Mouse (Mus musculus): ENCODE results near the gene Cyp20a1. TPM values are rescaled to one million over a fixed set of nuclear protein-coding genes. Genes with fewer than 3 reads are reported as not detected.

Cyp20a1 gene
- polyA plus RNA-seq, 1 experiment from 2014 or later = 18.0 TPM

DNA sequence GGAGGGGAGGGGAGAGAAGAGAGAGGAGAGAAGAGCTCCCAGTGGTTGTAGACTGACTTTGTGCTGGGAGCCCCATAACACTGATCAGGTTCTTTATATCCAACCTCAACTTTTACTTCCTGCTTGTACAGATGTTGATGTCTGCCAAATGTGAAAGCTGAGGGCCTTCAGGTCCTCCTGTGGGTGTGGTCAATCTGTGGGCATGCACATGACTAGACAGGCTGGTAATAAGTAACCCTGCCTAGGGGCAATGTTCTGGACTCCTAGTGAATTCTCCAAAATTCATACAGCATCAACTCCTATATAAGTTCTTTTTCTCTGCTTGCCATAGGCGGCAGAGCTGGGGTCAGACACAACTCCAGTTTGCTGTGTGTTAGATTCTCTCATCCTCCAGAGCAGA is 18.5 kb downstream of the Cyp20a1 start:
- Histone ChIP-seq H3K4me3 (replicated peaks; ENCODE audit: low read depth, low read length) (no peak overlapping the region), H3K9ac (ENCODE audit: low read depth, low read length) (no peak overlapping the region), H3K27ac (no peak overlapping the region), H3K9me3 (replicated peaks; ENCODE audit: low read length) (no peaks in the 10 kb centered on the region), H3K4me1 (replicated peaks; ENCODE audit: insufficient read depth, low read length) (no peaks in the 10 kb centered on the region), H3K4me2 (ENCODE audit: low read length) (no peak overlapping the region), H3K27me3 (ENCODE audit: insufficient read depth, low read length) (no peaks in the 10 kb centered on the region), H3K36me3 (ENCODE audit: insufficient read depth, low read length) (peaks cover 14% of the 10 kb centered on the region; the same call in 1 of the 2 replicates)
- DNase-seq (ENCODE audit: low spot score) (no peak), ATAC-seq (replicated peaks; ENCODE audit: low FRiP score, low read depth) (no peak)
- WGBS = 89% methylated on average over 1 of the region's 1 CpGs
- TF ChIP-seq CTCF (IDR thresholded peaks at IDR 0.05; ENCODE audit: low read depth) = no peak

DNA sequence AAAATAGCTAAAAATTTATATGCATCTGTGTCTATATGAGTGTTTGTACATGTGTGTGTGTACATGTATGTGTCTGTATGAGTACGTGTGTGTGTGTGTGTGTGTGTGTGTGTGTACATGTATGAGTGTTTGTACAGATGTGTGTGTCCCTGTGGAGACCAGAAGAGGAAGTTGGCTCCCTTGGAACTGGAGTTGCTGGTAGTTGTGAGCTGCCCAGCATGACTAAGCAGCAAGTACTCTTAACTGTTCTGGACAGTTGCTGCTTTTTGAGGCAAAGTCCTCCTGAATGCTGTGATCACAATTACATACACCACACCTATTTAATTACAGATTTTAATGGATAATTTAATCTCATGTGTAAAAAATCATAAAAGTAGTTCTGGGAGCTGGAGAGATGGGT is 33.4 kb downstream of the Cyp20a1 start:
- ATAC-seq (replicated peaks; ENCODE audit: low FRiP score, low read depth) (no peak), DNase-seq (ENCODE audit: low spot score) (no peak)
- Histone ChIP-seq H3K4me2 (ENCODE audit: low read length) (no peak overlapping the region), H3K36me3 (ENCODE audit: insufficient read depth, low read length) (peaks cover 18% of the 10 kb centered on the region), H3K27me3 (ENCODE audit: insufficient read depth, low read length) (no peaks in the 10 kb centered on the region), H3K9ac (ENCODE audit: low read depth, low read length) (no peak overlapping the region), H3K4me3 (replicated peaks; ENCODE audit: low read depth, low read length) (no peak overlapping the region), H3K4me1 (replicated peaks; ENCODE audit: insufficient read depth, low read length) (no peaks in the 10 kb centered on the region), H3K27ac (no peak overlapping the region), H3K9me3 (replicated peaks; ENCODE audit: low read length) (no peaks in the 10 kb centered on the region)
- TF ChIP-seq CTCF (IDR thresholded peaks at IDR 0.05; ENCODE audit: low read depth) = no peak
- WGBS = 100% methylated on average over 1 of the region's 1 CpGs

DNA sequence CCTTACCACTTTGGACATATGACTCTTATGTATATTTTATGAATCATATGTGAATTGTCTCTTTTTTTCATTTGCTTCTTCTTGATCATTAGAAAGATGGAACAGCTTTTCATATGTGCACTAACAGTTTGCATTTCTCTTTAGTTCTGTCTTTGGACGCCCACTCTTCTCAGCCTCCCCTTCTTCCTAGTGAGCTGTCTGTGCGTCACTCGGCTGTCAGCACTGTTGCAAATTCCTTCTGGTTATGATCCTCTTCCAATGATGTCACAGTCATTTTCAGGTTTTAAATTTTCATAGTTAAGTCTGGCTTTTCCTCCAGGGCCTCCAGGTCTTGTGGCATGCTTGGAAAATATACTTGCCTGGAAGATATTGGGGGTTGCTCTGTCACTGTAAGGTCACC is 38.8 kb downstream of the Cyp20a1 start:
- 94% methylated on average over 3 of the region's 3 CpGs for WGBS
- Histone ChIP-seq H3K27me3 (ENCODE audit: insufficient read depth, low read length) (no peaks in the 10 kb centered on the region), H3K36me3 (ENCODE audit: insufficient read depth, low read length) (0 out of 2 replicates have a peak, but pooled peaks cover 3% of the 10 kb centered on the region), H3K9ac (ENCODE audit: low read depth, low read length) (no peak overlapping the region), H3K4me2 (ENCODE audit: low read length) (no peak overlapping the region), H3K4me3 (replicated peaks; ENCODE audit: low read depth, low read length) (no peak overlapping the region), H3K9me3 (replicated peaks; ENCODE audit: low read length) (no peaks in the 10 kb centered on the region), H3K4me1 (replicated peaks; ENCODE audit: insufficient read depth, low read length) (no peaks in the 10 kb centered on the region), H3K27ac (no peak overlapping the region)
- no peak for ATAC-seq (replicated peaks; ENCODE audit: low FRiP score, low read depth)
- TF ChIP-seq CTCF (IDR thresholded peaks at IDR 0.05; ENCODE audit: low read depth) = no peak
- DNase-seq (ENCODE audit: low spot score) = no peak

DNA sequence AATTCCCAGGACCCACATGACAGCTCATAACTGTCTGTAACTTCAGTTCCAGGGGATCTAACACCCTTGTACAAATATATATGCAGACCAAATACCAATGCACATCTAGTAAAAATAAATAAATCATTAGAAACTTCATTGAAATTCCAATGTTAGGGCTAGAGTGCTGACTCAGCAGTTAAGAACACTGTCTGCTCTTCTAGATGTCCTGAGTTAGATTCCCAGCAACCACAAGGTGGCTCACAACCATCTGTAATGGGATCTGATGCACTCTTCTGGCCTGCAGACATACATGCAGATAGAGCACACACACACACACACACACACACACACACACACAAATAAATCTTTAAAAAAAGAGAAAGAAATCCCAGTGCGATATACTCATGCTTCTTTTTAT is 61.7 kb downstream of the Cyp20a1 start:
- H3K4me1 ChIP-seq (replicated peaks; ENCODE audit: insufficient read depth, low read length) = no peaks in the 10 kb centered on the region
- H3K36me3 ChIP-seq (ENCODE audit: insufficient read depth, low read length) = no peaks in the 10 kb centered on the region
- no peak overlapping the region for H3K27ac ChIP-seq
- no peak overlapping the region for H3K9ac ChIP-seq (ENCODE audit: low read depth, low read length)
- DNase-seq (ENCODE audit: low spot score) (no peak), ATAC-seq (replicated peaks; ENCODE audit: low FRiP score, low read depth) (no peak)
- H3K27me3 ChIP-seq (ENCODE audit: insufficient read depth, low read length) = no peaks in the 10 kb centered on the region
- H3K4me3 ChIP-seq (replicated peaks; ENCODE audit: low read depth, low read length) = no peak overlapping the region
- TF ChIP-seq CTCF (IDR thresholded peaks at IDR 0.05; ENCODE audit: low read depth) = peak; percentile 55
- WGBS = 100% methylated on average over 1 of the region's 1 CpGs
- H3K4me2 ChIP-seq (ENCODE audit: low read length) = no peak overlapping the region
- no peaks in the 10 kb centered on the region for H3K9me3 ChIP-seq (replicated peaks; ENCODE audit: low read length)

DNA sequence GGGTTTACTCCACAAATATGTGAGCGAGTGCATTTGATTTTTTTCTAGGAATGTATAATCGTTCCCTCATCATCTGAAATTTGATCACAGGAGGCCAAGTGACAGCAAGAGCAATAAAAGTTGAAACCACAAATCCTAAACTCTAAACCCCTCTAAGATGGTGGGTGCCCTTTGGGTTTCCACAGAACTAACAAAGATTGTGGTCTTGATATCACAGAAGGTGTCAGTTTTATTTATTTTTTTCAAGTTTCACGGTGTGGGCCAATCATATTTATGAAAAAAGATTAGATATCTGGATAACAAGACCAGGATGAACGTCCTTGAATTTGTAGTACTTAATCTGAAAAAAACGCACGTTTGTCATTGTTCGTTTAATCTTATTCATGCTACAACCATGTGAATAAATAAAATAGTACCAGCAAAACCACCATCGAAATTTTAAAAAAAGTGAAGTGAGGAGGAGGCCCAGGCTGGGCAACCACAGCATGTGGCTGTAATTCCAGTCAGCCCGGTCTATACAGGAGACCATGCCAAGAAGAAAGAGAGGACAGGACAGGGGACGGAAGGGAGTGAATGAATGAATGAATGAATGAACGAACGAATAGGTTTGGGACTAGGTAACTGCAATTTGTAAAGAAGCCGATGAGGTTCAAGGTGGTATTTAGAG is 65.5 kb downstream of the Cyp20a1 start:
- Histone ChIP-seq H3K27me3 (ENCODE audit: insufficient read depth, low read length) (no peaks in the 10 kb centered on the region), H3K27ac (peak overlapping the region; percentile 95), H3K36me3 (ENCODE audit: insufficient read depth, low read length) (no peaks in the 10 kb centered on the region), H3K4me2 (ENCODE audit: low read length) (peak overlapping the region; percentile 74), H3K4me3 (replicated peaks; ENCODE audit: low read depth, low read length) (peak overlapping the region; percentile 96), H3K4me1 (replicated peaks; ENCODE audit: insufficient read depth, low read length) (0 out of 2 replicates have a peak, but pooled peaks cover 5% of the 10 kb centered on the region), H3K9ac (ENCODE audit: low read depth, low read length) (peak overlapping the region; percentile 92), H3K9me3 (replicated peaks; ENCODE audit: low read length) (no peaks in the 10 kb centered on the region)
- DNase-seq (ENCODE audit: low spot score) (no peak), ATAC-seq (replicated peaks; ENCODE audit: low FRiP score, low read depth) (peak; percentile 23; the same call in 1 of the 2 replicates)
- 13% methylated on average over 13 of the region's 13 CpGs for WGBS
- no peak for TF ChIP-seq CTCF (IDR thresholded peaks at IDR 0.05; ENCODE audit: low read depth)

DNA sequence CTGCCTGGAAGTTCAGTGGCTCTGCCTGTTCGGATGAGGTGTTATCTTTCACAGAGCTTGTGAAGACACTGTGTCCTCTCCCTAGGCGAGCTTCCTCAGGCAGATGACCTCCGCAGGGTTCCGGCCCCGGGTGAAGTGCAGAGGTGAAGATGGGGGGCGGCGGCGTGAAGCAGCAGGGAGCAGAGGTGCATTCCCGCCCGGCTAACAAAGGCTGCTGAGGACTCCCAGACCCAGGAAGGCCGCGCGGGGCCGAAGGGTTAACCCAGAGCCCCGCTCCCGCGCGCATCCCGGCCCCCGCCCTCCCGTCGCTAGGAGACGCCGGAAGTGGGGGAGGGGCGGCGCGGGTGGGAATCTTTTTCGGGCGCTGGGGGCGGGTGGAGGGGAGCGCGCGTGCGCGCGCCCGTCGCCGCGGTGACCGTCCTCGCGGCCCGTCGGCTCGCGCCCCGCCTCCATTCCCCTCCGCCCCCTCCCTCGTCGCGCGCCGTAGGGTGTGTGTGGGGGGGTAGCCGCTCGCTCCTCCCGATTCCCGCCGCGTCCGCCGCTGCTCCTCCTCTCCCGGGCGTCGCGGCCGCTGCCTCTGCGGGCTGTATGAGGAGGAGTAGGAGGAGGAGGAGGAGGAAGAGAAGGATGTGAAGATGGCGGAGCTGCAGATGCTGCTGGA is 66.2 kb downstream of the Cyp20a1 start, which contains the start of gene Abi2:
Gene Abi2 (plus strand): TSS at position 452 of the 661 bp plus-strand sequence.
- under 1% methylated on average over 22 of the region's 69 CpGs for WGBS
- DNase-seq (ENCODE audit: low spot score) (peak; percentile 95), ATAC-seq (replicated peaks; ENCODE audit: low FRiP score, low read depth) (peak; percentile 93)
- H3K4me3 ChIP-seq (replicated peaks; ENCODE audit: low read depth, low read length) = peak within 1 kb of the TSS; percentile 96
- peak within 1 kb of the TSS; percentile 74 for H3K4me2 ChIP-seq (ENCODE audit: low read length)
- no peaks in the 10 kb centered on the region for H3K36me3 ChIP-seq (ENCODE audit: insufficient read depth, low read length)
- peak within 1 kb of the TSS; percentile 95 for H3K27ac ChIP-seq
- no peaks in the 10 kb centered on the region for H3K9me3 ChIP-seq (replicated peaks; ENCODE audit: low read length)
- no peaks in the 10 kb centered on the region for H3K27me3 ChIP-seq (ENCODE audit: insufficient read depth, low read length)
- TF ChIP-seq CTCF (IDR thresholded peaks at IDR 0.05; ENCODE audit: low read depth) = no peak
- 0 out of 2 replicates have a peak, but pooled peaks cover 5% of the 10 kb centered on the region for H3K4me1 ChIP-seq (replicated peaks; ENCODE audit: insufficient read depth, low read length)
- peak within 1 kb of the TSS; percentile 92 for H3K9ac ChIP-seq (ENCODE audit: low read depth, low read length)
